Mouse (Mus musculus) thymus, postnatal 4 days (tissue): ENCODE data around the gene Lat.

Experiments
- DNase-seq: peaks from one replicate; pipeline ENCODE4 v3.0.0; 2021

The Lat gene

DNA sequence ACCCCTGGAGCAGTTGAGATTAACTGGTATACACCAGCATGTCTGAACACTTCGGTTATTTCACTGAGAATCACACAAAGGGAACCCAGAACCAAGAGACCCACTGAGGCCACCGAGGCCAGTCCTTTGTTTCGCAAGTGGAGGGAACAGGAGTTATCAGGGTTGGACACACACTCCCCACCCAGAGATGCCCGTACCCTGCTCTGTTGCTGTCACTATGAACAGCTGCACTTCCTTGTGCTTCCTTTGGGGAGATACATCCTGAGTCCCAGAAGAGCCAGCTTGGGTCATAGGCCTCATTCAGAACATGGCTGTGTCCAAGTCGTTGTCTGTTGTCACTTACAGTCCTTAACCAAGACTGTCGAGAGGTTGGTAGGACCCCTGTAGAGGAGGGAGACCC is 6.3 kb downstream of the Lat start:
- DNase-seq: peak; percentile 9

DNA sequence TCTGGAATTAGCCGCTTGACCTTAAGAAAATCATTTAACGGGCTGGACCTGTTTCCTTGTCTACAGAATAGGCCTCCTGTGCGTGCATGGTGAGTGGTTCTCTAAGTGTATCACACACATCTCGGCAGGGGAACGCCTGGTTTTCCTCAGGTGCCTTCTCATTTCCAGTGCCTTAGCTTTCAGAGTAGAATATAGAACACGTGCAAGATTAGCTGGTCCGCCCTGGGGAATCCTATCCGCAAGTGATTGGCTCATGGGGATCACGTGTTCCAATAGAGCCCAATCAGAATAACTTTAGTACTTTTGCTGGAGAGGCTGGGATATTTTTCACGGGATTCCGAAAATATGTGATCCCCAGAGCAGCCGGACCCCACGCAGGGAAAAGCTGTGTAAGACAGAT is 10.3 kb downstream of the Lat start:
- DNase-seq: peak; percentile 10

DNA sequence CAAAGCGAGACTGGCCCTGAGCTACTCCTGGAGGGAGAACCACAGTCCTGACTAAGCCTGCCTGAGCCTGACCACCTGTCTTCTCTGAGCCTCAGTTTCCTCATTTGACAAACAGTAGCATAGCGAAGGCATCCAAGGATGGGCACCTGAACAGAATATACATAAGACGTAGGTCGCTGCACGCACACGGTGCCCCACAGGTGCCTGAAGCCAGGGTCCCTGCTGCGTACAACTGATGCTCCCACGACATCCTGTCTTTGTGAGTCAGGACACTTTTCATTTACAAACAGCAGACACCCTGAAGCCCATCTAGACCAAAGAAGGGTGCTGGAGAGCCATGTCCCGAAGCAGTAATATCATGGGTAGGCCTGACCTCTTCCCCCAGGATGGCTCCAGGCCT is 11.0 kb downstream of the Lat start:
- DNase-seq: no peak

DNA sequence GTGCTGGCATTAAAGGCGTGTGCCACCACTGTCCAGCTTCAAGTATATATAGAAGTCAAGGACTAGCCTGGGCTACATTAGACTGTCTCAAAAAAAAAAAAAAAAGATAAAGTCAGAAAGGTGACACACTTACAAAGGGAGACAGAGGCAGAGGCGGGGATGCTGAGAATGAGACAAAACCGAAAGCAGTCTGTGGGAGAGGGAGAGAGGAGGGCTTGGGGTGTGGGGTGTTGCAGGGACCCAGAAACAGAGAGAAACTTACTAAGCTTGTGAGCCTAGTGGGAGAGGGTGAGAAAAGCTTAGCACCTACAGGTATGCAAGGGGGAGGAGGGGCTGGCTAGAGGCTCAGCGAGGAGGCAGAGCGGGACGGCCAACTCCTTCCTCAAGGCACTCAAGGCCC is 11.5 kb downstream of the Lat start:
- DNase-seq: no peak

DNA sequence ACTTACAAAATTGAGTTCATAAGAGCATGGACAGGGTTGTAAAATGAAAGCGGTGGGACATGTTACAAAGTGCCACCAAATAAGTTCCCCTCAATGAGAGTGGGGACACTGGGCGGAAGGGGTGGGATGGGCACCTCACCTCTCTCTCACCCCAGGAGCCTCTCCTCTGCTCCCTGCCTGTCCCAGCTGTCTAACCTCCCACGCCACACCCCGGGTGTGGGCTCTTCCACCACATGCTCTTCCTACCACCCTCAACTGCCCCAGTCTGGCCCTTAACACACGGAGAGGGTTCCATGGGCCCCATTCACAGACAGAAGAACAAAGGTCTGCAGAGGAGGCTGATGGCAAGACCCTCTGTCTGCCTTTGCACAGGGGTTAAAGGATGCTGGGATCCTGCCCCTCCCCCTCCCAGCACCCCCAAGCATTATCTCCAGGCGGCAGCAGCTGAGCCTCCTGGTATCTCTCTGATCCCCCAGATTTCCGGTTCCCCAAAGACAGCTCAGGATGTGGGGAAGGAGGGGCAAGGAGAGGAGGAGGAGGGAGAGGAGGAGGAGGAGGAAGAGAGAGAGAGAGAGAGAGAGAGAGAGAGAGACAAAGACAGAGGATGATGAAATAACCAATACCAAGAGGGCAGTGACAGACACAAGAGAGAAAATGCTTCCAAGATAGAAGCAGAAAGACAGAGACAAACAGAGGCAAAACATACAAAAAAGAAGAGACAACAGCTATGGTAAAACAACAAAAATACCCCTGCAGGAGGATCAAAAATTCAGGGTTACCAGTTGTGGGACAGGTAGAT is 12.4 kb downstream of the Lat start:
- peak; percentile 65 for DNase-seq

DNA sequence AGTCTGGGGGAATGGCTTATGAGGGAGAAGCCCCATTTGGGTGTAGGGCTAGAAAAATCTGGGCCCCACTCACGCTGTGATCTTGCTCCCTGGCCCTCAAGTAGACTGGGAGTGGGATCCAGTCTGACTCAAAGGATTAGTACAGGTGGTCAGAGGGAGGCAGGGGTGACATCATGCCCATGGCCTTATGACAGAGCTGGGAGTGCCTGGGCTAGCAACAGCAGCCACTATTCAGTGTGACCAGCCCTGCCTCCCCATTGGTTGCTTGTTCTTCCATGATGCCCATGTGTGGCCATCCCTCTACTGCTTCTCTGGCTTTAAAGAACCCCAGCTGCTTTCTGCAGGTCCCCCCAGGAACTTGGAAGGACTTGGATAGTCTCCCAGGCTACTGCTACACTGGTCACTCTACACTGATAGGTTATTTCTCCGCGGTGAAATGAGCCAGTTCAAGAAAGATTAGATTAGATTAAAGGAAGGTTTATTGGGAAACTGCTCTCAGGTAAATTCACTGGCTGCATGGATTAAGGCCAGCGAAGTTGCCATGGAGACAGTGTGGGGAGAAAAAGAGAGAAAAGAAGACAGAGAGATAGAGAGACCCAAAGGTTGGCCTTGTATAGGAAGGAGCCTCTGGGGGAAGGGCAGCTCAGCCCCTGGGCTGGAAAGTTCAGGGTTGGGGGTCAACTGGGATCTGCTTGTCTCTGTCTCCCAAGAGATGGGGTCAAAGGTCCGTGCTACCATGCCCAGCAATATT is 13.3 kb downstream of the Lat start:
- DNase-seq: peak; percentile 11

DNA sequence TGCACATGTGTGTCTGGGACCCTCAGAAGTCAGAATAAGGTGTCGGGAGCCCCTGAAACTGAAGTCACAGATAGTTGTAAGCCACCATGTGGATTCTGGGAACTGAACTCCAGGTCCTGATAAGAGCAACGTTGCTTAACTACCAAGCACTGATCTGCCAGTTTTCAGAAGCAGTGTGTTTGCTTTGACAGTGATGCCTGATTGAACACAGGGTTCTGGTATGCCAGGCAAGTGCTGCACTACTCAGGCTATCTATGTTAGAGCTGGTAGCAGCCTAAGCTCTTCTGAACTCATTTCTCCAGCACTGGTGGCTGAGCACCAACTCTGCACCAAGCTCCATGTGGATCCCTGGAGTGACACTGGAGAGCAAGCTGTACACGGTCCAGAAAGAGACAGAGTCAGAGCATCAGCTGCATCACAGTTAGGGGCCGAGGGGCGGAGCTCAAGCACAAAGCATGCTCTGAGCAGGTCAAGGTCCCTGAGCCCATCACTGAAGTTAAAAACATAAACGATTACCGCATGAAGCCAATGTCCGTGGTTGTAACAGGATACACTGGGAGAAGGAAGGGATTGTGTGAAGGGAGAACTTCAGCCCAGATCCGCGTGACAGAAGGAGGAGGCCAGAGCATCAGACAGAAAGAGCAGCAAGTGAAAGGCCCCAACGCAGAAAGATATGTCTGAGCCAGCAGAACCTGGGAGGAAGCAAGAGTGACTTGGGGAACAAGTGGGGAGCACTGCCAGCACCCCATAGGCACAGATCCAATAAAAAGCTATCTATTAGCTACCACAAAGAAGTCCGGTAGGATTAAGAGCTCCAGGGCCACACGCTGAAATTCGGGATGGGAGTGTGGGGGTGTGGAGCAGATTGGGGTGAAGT is 14.4 kb downstream of the Lat start:
- DNase-seq: no peak

DNA sequence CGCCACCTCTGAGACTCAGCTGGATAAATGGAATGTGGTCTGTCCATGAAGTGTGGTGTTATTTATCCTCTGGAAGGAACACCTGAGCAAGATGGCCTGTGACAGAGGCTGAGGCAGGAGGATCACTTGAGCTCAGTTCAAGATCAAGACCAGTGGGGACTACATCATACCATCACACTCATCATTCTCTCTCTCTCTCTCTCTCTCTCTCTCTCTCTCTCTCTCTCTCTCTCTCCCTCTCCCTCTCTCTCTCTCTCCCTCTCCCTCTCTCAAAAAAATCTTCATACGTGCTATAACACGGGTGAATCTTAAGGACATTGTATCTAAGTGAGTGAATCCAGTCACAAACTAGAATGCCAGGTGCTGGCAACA is 15.4 kb downstream of the Lat start:
- DNase-seq: no peak

DNA sequence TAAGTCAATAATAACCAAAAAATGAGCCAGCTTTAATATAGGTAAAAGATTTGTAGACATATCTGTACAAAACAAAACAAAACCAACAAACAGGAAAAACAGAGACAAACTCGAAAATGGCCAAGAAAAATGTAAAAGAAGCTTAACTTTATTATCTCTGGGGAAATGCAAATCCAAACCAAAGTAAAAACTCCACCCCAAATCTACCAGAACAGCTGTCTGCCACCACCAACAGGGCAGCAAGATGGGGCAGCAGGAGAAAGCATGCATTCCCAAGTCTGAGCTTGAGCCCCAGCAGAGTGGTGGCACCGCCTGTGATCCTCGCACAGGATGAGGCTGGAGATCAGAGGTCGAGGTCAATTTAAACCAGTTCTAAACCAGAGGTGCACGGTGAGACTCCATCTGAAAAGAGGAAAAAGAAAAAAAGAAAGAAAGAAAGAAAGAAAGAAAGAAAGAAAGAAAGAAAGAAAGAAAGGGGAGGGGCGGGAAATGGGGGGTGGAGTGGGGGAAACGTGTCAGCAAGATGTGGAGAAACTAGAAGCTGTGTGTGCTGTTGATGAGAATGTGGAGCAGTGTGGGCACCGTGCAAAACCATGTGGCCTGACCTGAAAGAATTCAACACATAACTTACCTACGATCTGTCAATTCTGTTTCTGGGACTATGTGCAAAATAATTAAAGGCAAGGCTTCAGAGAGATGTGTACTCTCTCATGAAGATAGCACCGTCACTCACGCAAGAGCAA is 15.9 kb downstream of the Lat start:
- no peak for DNase-seq

DNA sequence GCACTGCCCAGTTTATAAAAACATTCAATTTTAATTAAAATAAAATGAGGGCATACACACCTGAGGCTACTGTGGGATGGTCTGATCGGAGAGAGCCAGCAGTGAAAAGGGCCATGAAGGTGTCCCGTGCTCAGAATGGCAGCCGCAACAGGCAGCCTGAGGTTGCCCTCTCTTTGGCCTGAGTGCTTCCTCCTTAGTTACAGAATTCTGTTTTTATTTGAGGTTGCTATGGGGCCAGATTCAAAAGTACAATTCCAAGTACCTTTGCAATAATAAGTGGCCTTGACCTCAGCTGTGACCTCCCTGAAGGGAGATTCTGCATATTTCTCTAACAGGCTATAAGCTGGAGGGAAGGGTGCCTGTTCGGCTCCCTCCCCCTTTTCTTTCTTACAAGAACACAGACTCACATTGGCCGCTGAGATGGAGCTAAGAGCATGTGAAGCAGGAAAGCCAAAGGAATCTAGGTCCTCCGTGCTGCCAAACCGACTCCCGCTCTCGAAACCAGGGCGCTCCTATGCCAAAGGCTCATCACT is 17.9 kb downstream of the Lat start:
- DNase-seq: no peak

DNA sequence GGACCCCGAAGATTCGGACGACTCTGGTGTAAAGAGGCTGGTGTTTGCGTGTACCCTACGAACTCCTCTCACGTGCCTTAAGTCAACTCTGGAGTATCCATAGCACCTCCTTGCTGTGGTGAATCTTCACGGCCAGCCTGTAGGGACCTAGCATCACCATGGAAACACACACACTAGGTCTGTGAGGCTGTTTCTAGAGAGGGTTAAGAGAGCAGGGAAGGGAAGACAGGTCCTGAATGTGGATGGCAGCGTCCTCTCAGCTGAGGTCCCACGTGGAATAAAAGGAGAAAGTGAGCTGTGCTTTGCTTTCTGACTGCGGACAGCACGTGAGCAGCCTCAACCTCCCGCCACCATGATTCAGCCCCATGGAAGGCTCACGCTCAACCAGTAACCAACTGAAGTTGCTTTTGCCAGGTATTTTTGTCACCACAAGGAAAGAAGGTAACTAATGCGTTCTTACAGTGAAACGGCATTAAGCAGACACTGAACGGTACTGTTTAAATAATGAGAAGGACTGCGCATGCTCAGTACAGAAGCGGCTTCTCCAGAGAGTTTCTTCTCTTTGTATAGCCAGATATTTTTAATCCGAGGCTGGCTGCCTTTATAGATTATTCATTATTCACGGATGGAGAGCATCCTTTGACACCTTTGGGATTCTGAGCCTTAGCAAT is 18.5 kb downstream of the Lat start:
- DNase-seq: no peak

DNA sequence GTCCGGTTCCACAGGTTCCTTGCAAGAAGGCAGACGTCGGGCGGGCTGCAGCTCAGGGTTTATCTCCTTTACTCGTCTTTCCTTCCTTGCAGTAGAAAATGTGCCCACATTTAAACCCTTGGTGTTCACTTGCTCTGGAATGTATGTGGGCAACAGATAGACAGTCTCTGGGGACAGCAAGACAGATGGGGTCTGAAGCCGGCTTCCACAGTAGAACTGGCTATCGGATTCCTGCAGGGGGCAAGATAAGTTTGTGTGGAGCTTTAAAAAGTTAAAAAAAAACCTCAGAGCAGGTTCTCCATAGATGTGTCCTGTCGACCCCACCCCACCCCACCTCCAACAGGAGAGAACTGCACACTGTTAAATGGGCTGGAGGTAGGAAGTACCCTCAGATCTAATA is 21.1 kb downstream of the Lat start:
- DNase-seq: no peak

DNA sequence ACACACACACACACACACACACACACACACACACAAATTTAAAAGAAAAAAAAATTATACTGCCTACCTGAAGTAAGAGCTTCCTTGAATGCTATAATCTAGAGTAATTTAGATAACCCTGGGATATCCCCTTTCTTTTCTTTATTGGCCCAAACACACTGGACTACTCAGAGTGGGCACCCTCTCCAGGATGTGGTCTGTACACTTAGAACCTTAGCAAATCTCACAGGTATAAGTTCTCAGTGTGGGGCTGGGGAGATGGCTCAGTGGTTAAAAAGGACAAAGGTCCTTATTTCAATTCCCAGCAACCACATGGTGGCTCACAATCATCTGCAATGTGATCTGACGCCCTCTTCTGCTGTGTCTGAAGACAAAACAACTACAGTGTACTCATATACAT is 22.3 kb downstream of the Lat start:
- no peak for DNase-seq

DNA sequence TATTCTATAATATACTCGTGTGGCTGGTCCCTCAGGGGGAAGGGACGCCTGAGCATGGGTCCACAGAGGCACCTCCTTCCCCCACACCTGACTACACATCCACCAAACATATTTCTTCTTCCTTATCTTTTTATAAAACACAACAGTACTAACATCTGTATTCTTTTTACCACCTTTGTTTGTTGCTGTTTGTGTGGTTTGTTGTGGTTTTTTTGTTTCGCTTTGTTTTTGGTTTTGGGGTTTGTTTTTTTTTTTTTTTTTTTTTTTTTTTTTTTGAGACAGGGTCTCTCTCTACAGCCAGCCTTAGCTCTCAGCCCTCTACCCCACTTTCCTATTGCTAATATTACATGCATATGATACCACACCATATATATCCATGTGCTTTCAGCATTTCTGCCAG is 23.4 kb downstream of the Lat start:
- DNase-seq: no peak

DNA sequence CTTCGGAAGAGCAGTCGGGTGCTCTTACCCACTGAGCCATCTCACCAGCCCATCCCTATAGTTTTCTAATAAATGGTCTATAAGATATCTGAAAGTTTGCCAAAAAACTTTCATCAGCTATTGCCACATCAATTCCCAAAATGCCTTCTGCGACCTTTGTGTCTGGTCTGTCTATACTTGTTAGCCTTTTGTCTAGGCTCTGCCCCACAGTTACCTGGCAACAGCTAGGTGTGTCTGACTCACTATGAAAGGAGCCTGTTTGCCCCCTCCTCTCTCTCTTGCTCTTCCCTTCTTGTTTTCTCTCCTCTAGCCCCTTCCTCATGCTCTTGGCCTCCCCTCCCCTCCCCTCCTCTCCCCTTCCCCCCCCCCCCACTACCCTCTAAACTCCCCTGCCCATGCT is 23.8 kb downstream of the Lat start:
- no peak for DNase-seq

DNA sequence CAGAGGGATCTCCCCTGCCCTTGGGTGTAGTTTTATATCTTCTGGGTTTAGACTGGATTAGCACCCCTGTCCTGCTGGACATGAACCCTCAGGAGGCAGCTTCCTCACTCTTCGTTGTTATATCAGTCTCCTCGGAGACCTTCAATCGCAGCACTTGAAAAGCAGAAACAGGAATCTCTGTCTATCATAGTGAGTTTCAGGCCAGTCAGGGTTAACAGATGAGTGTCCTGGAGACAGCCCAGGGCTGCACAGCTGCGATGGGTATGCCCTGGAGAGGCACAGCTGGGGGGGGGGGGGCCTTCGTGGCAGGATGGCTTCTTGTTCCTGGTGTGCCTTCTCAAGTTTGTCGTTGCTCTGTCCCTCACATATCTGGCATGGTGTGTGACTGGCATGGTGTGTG is 28.5 kb downstream of the Lat start:
- DNase-seq: no peak

DNA sequence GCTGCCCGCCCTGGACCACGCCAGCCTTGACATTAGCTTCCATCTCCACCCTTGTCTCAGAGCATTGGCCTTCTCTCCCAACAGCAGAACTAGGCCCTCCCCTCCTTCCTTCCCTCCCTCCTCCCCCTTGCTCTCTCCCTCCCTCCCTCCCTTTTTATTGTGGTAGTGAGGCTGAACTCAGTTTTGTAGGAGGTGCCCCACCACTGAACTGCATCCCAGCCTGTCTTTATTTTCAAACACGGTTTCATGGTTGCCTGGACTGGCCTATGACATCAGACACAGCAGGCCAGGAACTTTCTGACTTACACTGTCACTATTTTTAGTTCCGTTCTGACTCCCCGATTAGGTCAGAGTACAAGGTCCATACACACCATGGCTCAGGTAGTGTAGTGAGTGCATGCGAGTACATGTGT is 29.2 kb downstream of the Lat start:
- DNase-seq: no peak

DNA sequence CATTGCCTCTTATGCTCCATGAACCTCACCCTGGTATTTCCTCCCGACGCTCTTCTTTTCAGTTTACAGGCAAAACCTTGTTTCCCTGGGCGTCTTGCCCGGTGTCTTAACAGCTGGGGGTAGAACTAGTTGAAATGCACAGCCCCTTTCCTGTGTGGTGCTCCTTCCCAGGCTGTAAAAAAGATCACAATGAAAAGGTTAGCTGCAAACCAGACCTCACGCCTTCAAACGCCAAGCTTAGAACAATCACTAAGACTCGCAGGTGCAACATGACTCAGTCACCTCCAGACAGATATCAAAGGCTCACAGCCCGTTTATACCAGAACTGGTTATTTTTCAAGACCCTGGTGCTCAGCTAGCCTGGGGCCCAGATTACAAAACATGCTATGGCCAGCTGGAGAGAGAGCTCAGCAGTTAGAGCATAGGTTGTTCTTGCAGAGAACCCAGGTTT is 29.8 kb downstream of the Lat start:
- DNase-seq: peak; percentile 64

DNA sequence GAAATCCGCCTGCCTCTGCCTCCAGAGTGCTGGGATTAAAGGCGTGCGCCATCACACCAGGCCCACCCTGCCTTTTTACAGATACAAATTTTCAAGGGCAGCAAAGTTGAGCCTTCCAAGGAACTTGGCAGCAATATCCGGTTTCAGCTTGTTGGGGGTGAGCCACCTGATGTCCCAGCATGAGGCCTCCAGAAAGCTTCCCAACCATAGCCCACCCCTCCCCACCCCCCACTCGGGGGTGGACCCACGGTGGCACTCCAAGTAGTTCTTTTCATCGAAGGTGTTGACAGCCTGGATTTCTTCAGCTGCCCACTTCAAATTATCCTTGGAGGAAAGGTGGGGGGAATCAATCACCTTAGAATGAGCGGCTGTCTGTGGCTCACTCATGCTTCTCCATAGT is 30.5 kb downstream of the Lat start:
- DNase-seq: peak; percentile 57

DNA sequence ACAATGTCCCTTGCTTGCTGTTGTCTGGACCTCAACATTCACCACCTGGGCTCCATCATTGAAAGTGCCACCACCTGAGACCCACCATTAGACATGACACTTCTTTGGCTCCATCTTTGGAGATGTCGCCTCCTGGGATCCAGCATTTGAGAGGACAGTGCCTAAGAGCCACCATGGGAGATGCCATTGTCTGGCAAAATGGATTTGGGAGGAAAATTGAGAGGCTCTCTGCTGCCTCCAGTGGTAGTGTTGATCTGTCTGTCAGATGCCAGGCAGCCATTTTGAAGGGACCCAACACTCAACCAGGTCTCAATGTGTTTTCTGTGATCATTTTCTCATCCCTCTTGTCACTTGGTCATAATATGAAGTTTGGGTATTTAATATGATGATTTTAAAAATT is 33.8 kb downstream of the Lat start:
- no peak for DNase-seq

DNA sequence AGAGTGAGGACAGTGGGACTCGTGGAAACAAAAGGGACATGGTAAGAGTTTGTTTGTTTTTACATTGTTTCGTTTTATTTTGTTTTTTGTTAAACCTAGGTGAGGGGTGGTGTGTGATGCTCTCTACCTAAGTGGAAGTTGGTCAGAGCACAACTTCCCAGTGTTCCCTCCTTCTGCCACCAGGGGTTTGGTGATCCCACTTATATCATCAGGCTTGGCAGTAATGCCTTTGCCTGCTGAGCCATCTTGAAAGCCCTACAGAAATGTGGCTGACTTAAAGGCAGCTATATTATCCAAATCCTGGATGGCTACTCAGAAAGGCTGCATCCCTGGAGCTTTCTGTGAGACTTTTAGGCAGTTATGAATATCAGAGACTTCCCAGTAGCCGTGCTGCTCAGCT is 36.7 kb downstream of the Lat start:
- no peak for DNase-seq

DNA sequence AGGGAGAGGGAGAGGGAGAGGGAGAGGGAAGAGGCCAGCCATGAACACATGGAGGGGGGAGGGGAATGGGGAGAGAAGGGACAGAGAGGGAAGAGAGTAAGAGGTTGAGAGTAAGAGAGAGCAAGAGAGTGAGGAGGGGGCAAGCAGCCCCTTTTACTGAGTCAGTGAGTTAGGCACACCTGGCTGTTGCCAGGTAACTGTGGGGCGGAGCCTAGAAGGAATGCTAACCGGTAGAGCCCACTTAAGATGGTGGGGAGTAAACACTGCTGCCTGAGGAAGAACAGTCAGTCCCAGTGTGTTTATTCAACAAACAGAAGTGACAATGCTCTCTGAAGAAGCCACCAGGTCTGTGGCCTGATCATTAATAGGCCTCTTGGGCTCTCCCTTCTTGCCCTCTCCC is 38.7 kb downstream of the Lat start:
- DNase-seq: no peak
